Mouse (Mus musculus) lung, adult 18-20 months (tissue): ENCODE measurements at regions not wholly inside any gene's neighbourhood (a gene's known extent, or its start where the extent isn't known, plus 50 kb on each side); places are given as distances from the start of the nearest gene placed in this dataset.
A peak's percentile ranks its signal among the peaks of the same experiment; 100 is the strongest.

Experiments
- DNase-seq, 2 experiments: peaks; one replicate each; pipeline ENCODE4 v3.0.0; 2022; ENCODE audit warnings: mixed read lengths in 2 of 2

GRCm38 (mm10) chr11:56716953-56717352 lies 294.2 kb upstream of the Gria1 start:
- DNase-seq: no peak

- DNase-seq: no peak
These were observed 286.0 kb upstream of the Gria1 start for GRCm38 (mm10) chr11:56725141-56725540.

DNA sequence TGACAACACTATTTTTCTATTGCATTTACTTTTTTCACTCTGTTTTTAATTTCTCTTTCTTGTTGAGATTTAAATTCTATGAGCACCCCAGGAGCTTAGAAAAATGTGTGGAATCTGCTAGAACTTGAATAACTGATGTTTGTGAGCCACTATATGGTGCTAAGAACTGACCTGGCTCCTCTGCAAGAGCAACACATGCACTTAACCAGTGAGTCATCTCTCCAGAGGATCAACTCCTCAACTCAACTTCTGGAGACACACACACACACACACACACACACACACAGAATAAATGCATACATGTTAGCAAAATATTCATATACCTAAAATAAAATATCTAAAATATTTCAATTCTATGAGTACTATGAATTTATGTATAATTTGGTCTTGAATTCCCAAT lies 285.0 kb upstream of the Gria1 start:
- no peak for DNase-seq

- no peak for DNase-seq
These were observed 283.6 kb upstream of the Gria1 start for GRCm38 (mm10) chr11:56727556-56727955.

- peak; percentile 28 to 41 for DNase-seq
These were observed 282.8 kb upstream of the Gria1 start for GRCm38 (mm10) chr11:56728204-56729002.

DNA sequence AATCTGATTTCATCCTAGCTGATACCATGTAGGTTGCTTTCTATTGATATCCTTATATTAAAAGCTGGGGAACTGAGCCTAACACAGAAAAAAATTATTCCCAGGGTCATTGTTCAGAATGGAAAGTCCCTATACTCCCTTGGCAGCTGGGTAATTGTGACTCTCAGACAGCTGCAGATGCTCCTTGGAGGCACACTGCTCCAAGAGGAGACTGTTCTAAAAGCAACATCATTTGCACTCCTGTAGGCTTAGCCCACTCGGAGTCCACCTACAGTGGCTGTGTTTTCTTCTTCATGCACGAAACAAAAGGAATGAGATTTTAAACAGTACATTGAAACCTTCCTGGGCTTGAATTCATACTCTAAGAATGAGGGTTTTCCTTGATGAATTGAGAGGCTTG lies 269.3 kb upstream of the Gria1 start:
- DNase-seq: no peak

- no peak for DNase-seq
These were observed 261.2 kb upstream of the Gria1 start for GRCm38 (mm10) chr11:56750032-56750431.

- no peak for DNase-seq
These were observed 260.5 kb upstream of the Gria1 start for GRCm38 (mm10) chr11:56750639-56751038.

DNA sequence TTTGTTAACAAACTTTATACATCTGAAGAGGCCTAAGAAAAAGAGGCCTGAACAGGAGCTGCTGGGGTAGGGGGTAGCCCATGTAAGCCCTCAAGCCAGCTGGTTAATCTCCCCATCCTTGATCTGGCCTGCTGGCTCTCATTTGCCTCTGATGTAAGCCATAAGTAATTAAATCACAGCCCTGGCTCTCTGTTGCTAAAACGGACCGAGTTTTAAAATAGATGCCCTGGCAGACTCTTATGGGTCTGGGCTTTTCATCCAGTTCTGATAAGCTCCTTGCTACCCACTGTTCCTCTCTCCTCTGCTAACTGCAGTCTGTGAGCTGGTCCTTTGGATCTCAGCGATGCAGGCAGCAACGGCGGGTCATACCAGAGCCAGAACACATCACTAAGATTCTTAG lies 259.3 kb upstream of the Gria1 start:
- DNase-seq: peak in 1 of 2 experiments; percentile 8

DNA sequence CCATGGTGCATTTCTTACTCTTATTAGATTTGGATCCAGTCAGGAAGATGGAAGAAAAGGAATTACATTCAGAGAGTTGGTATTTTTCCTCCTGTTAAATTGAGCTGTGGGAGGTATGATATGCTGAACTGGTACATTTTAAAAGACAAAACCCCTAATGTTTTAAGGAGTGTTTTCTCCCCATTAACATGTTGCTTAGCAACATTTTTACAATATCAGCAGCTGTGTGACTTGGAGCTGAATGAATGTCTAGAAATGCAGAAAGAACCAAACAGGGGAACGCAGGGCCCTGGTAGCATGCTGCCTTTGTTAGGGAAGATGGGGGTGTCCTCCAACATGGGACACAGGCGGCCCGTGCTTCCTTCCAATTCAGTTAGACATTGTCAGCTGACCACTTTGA lies 257.5 kb upstream of the Gria1 start:
- no peak for DNase-seq

DNA sequence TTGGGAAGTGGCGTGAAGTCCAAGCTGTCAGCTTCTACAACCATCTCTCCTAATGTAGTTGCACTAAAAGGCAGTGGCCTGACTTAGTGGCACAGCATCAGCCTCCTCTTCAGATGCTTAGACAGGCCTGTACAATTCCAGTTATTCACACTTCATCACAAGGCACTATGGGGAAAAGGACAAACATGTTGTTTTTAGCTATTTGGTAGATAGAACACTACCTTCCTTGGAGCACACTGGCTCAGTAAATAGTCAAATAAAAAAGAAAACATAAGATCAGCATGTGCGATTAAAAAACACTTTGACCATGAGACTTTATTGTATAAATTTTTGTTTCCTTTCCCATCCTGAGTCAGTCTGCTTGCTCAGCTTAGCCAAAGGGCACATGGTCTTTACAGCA lies 250.7 kb upstream of the Gria1 start:
- DNase-seq: peak in 1 of 2 experiments; percentile 4

DNA sequence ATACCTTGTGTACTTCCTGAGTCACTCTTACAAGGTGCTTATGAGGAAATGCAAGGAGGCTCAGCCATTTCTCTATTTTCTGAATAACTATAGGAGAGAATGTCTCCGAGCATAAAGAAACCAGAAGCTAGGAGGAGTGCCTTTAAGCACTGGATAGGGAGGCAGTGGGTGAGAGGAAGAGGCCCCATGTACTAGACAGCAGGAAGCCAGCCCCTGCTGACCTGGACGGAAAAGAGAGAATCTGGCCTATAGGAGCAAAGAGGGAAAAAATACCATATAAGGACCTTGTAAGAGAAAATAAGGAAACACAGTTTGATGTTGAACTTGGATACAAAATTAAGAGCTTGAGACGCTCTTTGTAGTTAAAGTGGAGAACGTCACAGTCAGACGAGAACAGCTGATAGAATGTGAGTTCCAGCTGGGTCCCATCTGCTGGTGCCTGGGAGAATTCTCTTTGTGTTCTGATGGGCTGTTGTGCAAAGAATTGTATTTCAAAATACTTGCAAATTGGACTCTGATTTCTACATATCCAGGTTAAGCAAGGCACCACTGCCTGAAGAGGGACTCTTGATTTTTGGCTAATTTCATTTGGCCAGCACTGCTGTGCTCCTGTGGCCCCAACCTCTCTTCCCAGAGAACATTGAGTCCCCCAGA lies 248.6 kb upstream of the Gria1 start:
- DNase-seq: peak; percentile 27 to 53

GRCm38 (mm10) chr11:56767424-56767823 lies 243.8 kb upstream of the Gria1 start:
- DNase-seq: no peak

DNA sequence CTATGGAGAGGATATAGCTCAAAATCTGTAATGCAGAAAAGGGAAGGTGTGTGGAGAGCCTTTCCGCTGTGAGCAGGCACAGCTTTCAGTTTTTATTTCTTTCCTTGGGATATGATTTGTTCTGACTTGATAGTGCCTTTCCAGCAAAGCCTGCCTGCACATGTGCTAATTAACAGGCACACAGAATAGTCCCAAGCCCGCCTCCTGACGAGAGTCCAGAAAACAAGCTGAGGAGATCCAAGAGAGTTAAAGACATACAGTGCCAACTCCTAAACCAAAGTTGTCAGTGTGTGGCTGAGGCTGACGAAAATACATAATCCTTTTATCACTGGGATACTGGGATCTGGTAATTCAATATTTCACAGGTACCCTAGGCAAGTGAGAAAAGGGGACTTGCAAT lies 224.8 kb upstream of the Gria1 start:
- DNase-seq: no peak

DNA sequence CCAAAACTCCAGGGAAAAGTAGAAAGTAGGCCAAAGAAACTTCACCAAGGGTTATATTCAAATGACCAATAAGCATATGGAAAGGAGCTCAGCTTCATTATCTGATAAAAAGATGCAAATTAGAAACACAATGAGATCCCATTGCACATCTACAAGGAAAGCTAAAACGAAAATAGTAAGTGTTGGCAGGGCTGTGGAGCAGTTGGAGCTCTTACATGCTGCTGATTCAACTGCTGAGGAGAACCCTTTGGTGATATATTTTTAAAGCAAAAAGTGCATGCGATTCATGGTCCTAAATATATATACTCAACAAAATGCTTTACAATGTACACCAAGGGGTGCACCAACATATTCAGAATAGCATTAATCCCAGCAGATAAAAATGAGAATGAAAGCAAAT lies 218.5 kb upstream of the Gria1 start:
- no peak for DNase-seq

DNA sequence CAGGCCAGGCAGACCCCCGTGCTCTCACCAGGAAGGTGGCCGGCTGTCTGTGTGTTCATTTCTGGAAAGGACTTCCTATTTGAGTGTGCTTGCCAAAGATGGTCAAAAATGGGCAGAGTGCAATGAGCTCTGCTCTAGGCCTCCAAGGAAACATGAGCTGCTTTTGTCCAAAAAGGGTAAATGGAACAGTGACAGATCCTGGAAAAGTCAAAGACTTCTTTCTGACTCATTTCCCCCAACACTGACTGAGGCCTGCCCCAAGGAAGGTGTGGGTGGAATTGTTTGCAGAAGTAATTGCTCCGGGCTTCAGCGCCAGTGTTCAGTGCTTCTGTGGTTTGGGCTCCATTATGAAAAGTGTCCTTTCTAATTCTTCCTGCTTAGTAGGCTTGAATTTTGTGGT lies 203.9 kb upstream of the Gria1 start:
- DNase-seq: no peak

GRCm38 (mm10) chr11:56810141-56810540 lies 201.0 kb upstream of the Gria1 start:
- DNase-seq: no peak

GRCm38 (mm10) chr11:56812121-56812520 lies 199.1 kb upstream of the Gria1 start:
- DNase-seq: no peak

DNA sequence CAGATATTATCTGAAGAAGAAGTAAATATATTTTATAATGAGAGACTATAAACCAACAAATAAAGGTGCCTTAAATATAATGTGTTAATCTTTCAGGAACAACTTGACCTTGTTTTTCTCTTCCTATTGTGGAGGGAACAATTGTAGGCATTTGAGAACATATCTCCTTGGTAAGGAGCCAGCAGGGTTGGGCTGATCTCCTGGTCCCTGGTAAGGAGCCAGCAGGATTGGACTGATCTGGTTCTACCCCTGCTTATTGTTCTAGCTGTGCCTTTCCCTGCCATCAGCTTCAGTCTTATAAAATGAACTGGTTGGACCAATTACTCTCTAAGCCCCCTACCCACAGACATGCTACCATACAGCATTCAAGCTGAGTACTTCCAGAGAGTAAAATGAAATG lies 187.7 kb upstream of the Gria1 start:
- DNase-seq: no peak

DNA sequence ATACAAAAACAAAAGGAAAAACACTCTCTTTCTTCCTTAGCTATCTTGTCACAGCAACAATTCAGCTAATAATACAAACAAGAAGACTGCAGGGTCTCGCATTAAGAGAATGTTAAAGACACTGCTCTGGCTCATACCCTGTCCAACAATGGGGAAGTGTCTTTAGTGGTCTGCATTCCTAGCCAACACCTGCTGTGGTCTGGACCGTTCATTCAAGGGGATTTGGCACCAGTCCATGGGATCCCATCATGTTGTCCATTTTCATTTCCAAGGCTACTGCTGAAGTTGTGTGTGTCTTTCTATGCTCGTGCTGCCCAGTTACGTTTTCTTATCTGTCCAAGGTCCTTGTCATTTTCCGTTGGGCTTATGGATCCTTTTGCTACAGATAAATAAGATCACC lies 183.7 kb upstream of the Gria1 start:
- no peak for DNase-seq

DNA sequence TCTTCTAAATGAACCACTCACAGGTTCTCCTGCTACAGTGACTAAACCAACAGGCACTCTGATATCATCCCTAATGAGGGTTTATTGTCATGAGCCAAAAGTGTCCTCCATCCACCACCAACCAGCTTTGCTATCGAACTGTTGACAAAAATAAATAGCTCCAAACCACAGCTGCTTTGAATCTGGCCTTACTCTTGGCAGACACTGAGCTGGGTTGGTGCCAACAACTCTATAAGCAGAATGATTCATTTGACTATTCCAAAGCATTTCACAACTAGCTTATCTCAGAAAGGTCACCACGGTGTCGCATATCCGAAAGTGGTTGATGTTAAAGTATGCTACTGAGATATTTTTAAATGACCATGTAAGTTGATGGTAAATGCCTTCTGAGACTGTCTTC lies 148.5 kb upstream of the Gria1 start:
- peak; percentile 9 to 26 for DNase-seq

GRCm38 (mm10) chr11:56871640-56872039 lies 139.5 kb upstream of the Gria1 start:
- DNase-seq: no peak

DNA sequence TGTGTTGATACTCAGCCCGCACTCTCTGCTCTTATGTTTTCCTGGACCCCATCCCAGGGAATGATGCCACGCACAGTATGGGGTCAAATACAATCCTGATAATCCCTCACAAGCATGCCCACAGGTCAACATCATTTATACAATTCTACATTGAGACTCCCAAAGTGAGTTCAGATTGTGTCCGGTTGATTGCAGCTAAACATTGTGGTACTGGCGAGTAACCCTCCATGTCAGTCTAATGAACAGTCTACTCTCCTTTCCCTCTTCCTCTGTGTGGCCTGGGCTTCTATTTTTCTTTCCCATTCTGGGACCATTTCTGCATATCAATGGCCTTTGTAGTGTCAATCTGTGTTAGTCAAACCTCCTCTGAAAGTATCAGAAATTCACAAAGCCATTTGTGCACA lies 112.6 kb upstream of the Gria1 start:
- no peak for DNase-seq

- DNase-seq: no peak
These were observed 110.0 kb upstream of the Gria1 start for GRCm38 (mm10) chr11:56901201-56901600.
